Mouse (Mus musculus) c-Kit-positive CD71-positive TER-119-negative erythroid progenitor cells, embryonic 14.5 days (primary cell): ENCODE measurements around the gene Ttc39b.
"Not testable (repeated sequence)": the region's sequence is repeated elsewhere in the genome, so short reads cannot be mapped to it uniquely, and the experiment has no call there.

ENCODE experiments used
- DNase-seq: peaks from one replicate; pipeline ENCODE4 v3.0.0-alpha.2; 2013; ENCODE audit warnings: low read depth

The Ttc39b gene

GRCm38 (mm10) chr4:83273616-83274050 is 50.4 kb downstream of the Ttc39b start:
- DNase-seq = peak; percentile 34

DNA sequence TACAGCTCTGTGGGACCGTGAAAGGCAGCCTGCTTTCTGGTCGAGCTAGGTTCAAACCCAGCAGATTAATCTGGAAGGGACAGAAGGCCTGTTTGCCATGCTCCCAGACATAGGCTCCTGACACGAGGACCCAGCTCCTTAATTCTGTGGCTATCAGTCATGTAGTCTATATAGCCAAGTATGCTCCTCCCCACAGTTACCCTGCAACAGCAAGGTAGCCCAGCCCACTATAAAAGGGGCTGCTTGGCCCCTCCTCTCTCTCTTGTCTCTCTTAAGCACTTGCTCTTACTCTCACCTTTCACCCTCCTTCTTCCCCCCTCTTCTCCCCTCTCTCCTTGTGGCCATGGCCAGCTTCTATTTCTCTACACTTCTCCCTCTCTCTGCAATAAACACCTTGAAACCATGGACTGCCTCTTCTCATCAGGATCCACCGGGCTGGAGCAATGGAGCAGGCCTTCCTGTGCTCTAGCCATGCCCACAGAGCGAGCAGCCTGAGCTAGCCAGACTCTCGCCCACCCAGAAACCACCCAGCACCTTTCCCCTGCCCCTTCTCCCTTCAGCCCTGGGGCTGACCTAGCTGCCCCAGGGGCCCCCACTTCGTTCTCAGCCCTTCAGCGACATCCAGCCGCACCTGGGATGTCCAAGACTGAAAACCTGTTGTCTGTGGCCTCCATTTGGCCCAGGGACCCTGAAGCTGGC is 51.0 kb downstream of the Ttc39b start:
- no peak for DNase-seq

DNA sequence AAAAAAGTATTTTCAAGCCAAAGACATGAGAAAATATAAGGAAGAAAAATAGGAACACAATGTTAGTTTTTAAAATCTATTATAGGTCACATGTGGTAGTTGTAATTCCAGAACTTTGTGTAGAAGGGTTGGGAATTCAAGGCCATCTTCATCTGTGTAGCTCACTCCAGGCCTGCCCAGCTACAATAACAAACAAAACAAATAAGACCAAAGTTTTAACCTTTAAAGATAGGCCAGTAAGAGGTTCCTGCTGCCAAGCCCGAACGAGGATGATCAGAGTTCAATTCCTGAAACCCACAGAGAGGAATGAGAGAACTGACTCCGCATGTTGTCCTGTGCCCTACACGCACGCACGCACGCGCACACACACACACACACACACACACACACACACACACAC is 53.6 kb downstream of the Ttc39b start:
- no peak for DNase-seq

GRCm38 (mm10) chr4:83269614-83270013 is 54.4 kb downstream of the Ttc39b start:
- no peak for DNase-seq

GRCm38 (mm10) chr4:83265926-83266692 is 57.9 kb downstream of the Ttc39b start:
- no peak for DNase-seq

DNA sequence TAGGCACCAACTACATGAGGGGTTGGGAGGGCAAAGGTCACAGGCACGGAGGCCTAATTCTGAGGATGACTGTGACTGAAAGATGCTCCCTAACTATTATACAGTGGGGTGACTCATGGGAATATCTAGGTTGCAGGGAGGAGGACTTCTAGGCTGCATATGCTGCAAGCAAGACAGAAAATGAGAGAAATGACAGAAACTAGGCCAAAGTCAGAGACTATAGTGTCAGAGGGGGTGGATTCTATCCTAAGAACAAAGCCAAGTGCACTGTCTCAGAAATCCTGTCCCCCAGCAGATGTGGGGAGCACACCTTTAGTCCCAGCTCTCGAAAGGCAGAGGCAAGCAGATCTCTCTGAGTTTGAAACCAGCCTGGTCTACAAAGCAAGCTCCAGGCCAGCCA is 59.2 kb downstream of the Ttc39b start:
- DNase-seq = no peak

DNA sequence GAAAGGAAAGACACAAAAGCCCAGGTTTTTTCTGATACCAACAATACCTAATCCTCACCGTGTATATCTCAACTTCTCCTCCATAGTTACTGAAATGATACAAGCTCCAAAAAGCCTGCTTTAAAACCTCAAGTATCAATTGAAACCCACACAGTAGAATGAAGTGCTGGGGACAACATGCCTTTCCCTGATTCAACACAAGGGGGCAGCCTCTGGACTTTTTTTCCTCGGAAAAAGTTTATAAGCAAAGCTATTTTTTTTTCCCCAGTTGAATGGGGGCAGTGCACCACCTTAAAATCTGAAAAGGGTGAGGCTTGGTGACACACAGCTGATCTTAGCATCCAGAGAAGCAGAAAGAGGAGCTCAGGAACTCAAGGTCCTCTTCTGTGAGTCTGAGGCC is 62.1 kb downstream of the Ttc39b start:
- peak; percentile 23 for DNase-seq

GRCm38 (mm10) chr4:83259690-83260089 is 64.4 kb downstream of the Ttc39b start:
- DNase-seq = no peak

- DNase-seq = no peak
Measured at GRCm38 (mm10) chr4:83258273-83258672, 65.8 kb downstream of the Ttc39b start.

DNA sequence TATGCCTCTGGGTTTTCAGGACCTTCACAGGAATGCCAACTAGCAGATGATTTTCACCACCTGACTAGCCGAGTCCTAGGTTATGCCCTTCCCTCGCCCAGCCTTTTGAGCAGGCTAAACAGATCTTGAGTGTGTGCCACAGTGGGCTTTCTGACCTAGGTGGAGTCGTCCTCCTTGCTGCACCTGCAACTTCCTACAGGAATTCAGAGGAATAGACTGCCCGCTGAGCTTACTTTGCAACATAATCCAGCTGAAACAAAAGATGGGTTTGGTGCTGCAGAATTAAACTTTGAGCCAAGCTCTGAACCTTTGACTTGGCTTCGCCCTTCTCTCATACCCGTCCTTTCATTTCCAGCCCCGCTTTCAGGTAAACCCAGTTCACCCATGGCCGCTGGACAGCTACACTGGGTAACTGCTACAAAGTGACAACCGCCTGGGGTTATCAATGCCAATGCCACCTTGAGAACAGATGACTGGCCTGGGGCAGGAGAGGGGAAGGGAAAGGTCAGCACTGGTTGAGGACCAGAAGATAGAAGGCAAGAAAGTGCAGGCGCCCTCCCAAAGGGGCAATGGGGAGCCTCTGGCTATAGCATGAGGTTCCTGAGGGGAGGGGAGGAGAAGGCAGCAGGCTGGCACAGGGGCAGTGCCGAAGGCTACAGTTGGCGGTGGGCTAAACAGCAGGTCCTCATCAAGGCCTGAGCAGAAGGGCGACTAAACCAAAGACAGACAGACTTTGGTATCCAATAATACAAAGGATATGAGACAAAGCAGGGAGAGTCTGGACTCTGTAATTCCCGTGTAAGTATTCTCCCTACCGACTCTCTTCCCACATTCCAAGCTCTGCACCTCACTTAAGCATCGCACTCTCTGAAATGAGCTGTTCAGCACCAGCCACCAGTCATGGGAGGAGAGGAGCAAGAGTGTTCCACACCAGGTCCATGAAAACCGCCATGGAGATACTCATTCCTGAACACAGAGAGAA is 66.5 kb downstream of the Ttc39b start:
- no peak for DNase-seq

DNA sequence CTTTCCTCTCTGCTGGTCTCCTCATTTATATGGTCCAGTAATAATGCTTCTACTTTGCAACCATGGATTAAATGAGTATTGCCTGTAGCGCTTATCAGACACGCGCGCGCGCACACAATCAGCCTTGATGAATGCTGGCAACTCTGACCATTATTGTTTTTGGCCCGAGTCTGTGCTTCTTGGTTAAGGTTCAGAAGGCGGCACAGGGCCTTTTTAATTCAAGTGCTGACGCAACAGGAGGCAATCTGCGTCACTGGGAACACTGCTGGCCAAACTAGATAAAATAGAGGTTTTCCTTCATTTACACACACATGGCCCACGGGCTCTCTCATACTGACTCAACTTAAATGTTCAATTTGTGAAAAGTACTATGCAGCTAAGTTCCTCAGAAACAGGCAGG is 67.3 kb downstream of the Ttc39b start:
- DNase-seq = peak; percentile 53

DNA sequence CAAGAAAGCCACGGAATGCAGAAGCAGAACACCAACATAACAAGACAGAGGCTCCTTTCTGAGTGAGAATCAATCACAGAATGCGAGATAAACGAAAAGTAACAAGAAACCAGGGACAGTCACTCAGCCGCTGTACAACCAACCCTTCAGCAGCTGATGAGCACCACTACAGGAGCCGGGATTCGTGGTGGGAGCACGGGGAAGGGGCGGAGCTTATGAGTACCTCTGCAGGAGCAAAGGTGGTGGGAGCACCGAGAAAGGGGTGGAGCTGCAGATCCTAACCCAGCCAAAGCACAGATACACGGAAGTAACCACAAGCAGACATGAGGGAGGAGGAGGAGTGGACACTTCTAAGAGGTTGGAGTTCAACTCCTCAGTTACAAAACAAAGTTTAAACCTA is 69.1 kb downstream of the Ttc39b start:
- DNase-seq = no peak

DNA sequence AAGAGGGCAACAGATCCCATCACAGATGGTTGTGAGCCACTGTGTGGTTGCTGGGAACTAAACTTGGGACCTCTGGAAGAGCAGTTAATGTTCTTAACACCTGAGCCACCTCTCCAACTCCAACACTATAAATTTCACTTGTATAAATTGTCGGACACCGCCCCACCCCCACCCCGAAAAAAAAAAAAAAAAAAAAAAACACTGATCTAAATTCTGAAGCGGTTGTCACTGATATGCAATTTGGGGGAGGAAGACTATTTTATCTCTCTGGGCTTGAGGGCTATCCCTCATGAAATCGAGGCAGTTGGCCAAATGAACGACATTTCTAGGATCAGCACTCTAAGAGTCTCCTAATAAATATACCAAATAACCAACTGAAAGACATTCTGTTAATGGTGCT is 70.4 kb downstream of the Ttc39b start:
- DNase-seq = no peak

DNA sequence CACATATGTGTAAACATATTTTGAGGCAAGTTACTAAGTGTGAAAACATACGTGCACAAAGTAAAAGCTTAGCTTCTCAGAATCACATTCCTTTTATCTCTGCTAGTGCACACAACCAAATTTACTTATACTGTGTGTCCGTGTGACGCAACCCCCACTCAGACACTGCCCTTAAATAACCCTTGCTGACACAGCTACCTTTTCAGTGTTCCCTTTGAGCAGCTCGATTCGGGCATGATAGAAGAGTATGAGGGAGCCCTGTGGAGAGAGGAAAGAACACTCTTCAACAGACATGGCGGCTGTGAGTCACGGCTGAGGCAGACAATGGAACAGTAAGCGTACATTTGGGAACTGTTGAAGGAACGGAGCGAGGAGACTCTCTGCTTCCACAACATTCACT is 80.3 kb downstream of the Ttc39b start:
- DNase-seq = no peak

DNA sequence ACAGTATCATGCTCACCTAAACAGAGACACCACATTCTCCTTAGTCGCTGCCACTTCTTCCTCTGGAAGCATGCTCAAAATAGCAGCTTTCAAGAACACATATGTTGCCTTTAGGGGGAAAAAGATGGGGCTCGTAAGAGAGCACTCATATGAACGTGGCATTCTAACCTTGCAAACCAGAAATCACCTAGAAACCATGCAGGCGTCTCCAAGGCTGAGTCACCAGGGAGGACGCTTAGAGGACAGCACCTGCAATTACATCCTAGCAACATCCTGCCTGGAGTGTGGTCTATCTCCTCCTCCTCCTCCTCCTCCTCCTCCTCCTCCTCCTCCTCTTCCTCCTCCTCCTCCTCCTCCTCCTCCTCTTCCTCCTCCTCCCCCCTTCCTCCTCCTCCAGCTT is 82.4 kb downstream of the Ttc39b start:
- no peak for DNase-seq

- no peak for DNase-seq
Measured at GRCm38 (mm10) chr4:83237656-83238055, 86.4 kb downstream of the Ttc39b start.

- not testable (repeated sequence) for DNase-seq
Measured at GRCm38 (mm10) chr4:83235304-83235703, 88.8 kb downstream of the Ttc39b start.

- DNase-seq = no peak
Measured at GRCm38 (mm10) chr4:83234739-83235138, 89.3 kb downstream of the Ttc39b start.

DNA sequence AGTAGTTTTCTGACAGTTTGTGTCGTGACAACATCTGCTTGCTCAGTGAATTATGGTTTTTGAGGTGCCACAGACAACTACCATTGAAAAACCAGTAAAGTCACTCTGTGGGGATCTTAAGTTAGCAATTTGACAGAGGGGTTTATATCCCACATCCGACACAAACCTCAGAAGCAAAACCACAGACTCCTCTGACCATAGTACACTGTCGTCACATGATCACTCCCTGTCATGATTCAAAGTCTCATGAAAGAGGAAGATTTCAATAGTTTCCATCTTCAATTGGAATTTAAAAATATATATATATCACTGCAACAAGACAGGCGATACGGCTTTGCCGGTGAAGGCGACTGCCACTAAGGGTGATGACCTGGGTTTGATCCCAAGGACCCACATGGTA is 89.9 kb downstream of the Ttc39b start:
- DNase-seq = no peak

GRCm38 (mm10) chr4:83233181-83234123 is 90.6 kb downstream of the Ttc39b start:
- no peak for DNase-seq

DNA sequence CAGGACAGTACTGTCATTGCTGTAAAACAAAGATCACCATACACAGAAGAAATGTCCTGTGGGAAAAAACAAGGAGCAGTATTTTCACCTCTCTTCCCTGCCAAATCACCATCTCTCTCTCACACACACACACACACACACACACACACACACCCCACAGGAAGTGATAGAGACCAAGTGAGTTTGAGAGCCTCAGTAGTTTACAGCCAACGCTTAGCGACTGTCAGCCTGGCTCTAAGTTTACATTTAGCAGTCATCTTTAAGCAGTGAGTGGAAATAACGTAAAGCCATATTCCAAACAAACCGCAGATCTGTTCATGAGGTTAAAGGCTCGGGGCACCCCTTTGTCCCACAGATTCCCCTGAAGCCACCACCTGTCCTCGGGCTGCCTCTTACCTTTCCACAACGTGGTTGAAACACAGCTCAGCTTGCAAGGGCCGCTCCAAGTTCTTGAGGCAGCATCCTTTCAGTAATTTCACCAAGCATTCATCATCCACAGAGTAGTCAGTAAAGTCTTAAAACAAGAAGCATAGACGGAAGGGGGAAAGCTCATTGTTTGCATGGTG is 91.7 kb downstream of the Ttc39b start:
- DNase-seq = no peak
